11 mouse cellular contexts compared by ENCODE assay signal in the genomic region with DNA sequence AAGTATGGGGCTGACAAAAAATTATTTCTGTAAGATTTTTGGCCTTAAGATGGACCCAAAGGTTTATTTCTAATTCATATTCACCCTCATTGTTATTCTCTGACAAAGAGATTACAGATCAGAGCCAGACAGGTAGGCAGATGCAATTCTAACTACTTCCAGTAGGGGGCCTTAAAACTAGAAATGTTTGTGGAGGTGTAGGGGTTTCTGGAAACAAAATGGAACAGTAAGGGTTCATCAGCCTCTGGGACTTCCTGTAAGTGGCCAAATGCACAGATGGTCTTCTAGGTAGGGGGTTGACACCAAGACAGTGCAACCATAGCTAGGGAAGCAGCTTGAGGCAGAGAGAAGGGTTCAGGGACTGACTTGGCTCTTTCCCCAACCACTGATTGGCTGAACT. TPM values are rescaled to one million over a fixed set of nuclear protein-coding genes. Genes with fewer than 3 reads are reported as not detected.
A peak's percentile ranks its signal among the peaks of the same experiment; 100 is the strongest.
DNase-seq lines count a peak whose midpoint lies in the region; ATAC-seq and TF ChIP-seq lines count a peak whose summit lies in the region.
"Had no signal": no experiment of that assay in that cellular context is flagged by ENCODE, and none has a peak within 500 bp of the region (broad histone marks: within the 10 kb centered on the region; RNA-seq: fewer than 3 reads in every experiment).

No protein-coding gene starts in this region.

- no peaks in the 10 kb centered on the region for H3K79me2 ChIP-seq in liver, adult 2 months (ENCODE audit: control insufficient read depth, insufficient read depth, low read length)

- DNase-seq in cerebellum, postnatal 14 days, result peak; percentile 30 to 67
- DNase-seq in liver, adult 2 months (ENCODE audit: extremely low read depth, low read depth, low spot score), result no peak
- no peak for DNase-seq in liver, embryonic 11.5 days (ENCODE audit: low spot score)
- no peak for DNase-seq in G1E (ENCODE audit: low spot score)
- DNase-seq in ovary, postnatal 36 days (ENCODE audit: low spot score), result no peak
- DNase-seq in gastrocnemius, adult 18-20 months (ENCODE audit: low spot score), result no peak
- DNase-seq: gastrocnemius, postnatal 25 days; heart, postnatal 4 days; kidney, postnatal 14 days had no signal

- no peak overlapping the region for H3K4me3 ChIP-seq in liver, adult 2 months (ENCODE audit: insufficient read depth, low read depth, low read length)
- no peak overlapping the region for H3K4me3 ChIP-seq in liver, embryonic 11.5 days (ENCODE audit: low read depth, low read length)
- H3K4me3 ChIP-seq in G1E (ENCODE audit: low read depth, low read length), result no peak overlapping the region

- no peak for TF ChIP-seq POLR2A in liver, adult 2 months (IDR thresholded peaks at IDR 0.05; ENCODE audit: extremely low read depth, insufficient read depth, low read length)

- H3K4me2 ChIP-seq in liver, embryonic 11.5 days, result no peak overlapping the region

- no peaks in the 10 kb centered on the region for H3K27me3 ChIP-seq in liver, adult 2 months (ENCODE audit: control insufficient read depth, insufficient read depth, low read length)
- no peaks in the 10 kb centered on the region for H3K27me3 ChIP-seq in liver, embryonic 11.5 days (replicated peaks; ENCODE audit: control insufficient read depth, insufficient read depth, low read length)
- H3K27me3 ChIP-seq in G1E (ENCODE audit: insufficient read depth, low read length), result no peaks in the 10 kb centered on the region

- no peak for ATAC-seq in cerebellum, adult (ENCODE audit: insufficient number of reproducible peaks, low FRiP score, low TSS enrichment)
- no peak for ATAC-seq in liver, embryonic 11.5 days (replicated peaks; ENCODE audit: low FRiP score)
- ATAC-seq in G1E (ENCODE audit: extremely low read depth, insufficient number of reproducible peaks, low FRiP score, poor library complexity, severe bottlenecking), result no peak
- peak; percentile 59 for ATAC-seq in megakaryocyte, adult 5-6 weeks (ENCODE audit: poor library complexity, severe bottlenecking)

- no peaks in the 10 kb centered on the region for H3K9me3 ChIP-seq in liver, embryonic 11.5 days (ENCODE audit: control insufficient read depth, low read length)
- no peaks in the 10 kb centered on the region for H3K9me3 ChIP-seq in G1E (replicated peaks)

- H3K4me1 ChIP-seq in liver, adult 2 months (ENCODE audit: control insufficient read depth, insufficient read depth, low read length), result no peaks in the 10 kb centered on the region
- H3K4me1 ChIP-seq in liver, embryonic 11.5 days (replicated peaks; ENCODE audit: control insufficient read depth, insufficient read depth, low read length), result no peaks in the 10 kb centered on the region
- H3K4me1 ChIP-seq in G1E (ENCODE audit: insufficient read depth, low read depth, low read length), result no peaks in the 10 kb centered on the region

- H3K9ac ChIP-seq in liver, adult 2 months (ENCODE audit: low read depth, low read length), result no peak overlapping the region
- H3K9ac ChIP-seq in liver, embryonic 11.5 days (ENCODE audit: low read depth, low read length), result no peak overlapping the region

- H3K27ac ChIP-seq in liver, adult 2 months (replicated peaks; ENCODE audit: insufficient read depth, low read depth, low read length), result no peak overlapping the region
- no peak overlapping the region for H3K27ac ChIP-seq in liver, embryonic 11.5 days (ENCODE audit: low read depth, low read length)

- H3K36me3 ChIP-seq in liver, adult 2 months (ENCODE audit: control insufficient read depth, insufficient read depth, low read length), result no peaks in the 10 kb centered on the region
- no peaks in the 10 kb centered on the region for H3K36me3 ChIP-seq in liver, embryonic 11.5 days (ENCODE audit: control insufficient read depth, insufficient read depth, low read length)
- no peaks in the 10 kb centered on the region for H3K36me3 ChIP-seq in G1E (replicated peaks)

- 0 out of 2 replicates have a peak, but pooled peaks have one; percentile 9 for TF ChIP-seq CTCF in liver, adult 2 months (IDR thresholded peaks at IDR 0.05; ENCODE audit: low read depth, low read length)
- peak; percentile 51; the same call in 1 of the 2 replicates for TF ChIP-seq CTCF in G1E (IDR thresholded peaks at IDR 0.05; ENCODE audit: low read depth, low read length)

RNA-seq across cellular contexts. Expression of a gene that starts 22.1 kb away (rescaled TPM):
- 96.9 and 112 TPM in 2 replicates for total RNA-seq in liver, adult 2 months (2014; rRNA removed)
- 47.7 and 49.9 TPM in 2 replicates for polyA plus RNA-seq in liver, adult 2 months (2012; rRNA removed)
- polyA plus RNA-seq in liver, embryonic 11.5 days (2014; fragmentation: Nextera tagmentation; extraction: Ambion mirVana), result 3.6 and 4.0 TPM in 2 replicates
- total RNA-seq in G1E (2014; fragmentation: Nextera tagmentation) (not detected in 2 replicates), G1E (2017) (0.11 TPM in 1 of 2 replicates, not detected in the other)
- not detected in 2 replicates for polyA plus RNA-seq in G1E (2012)
- not detected in 2 replicates for total RNA-seq in megakaryocyte, adult 5-6 weeks (2015)
- not detected in 2 replicates for total RNA-seq in megakaryocyte, adult 5-6 weeks (2017)
- under 1 TPM in 1 of 2 experiments, not detected in 1; 0.14 TPM for total RNA-seq in gastrocnemius, adult 18-20 months (2021)
- total RNA-seq: gastrocnemius, postnatal 25 days had no signal

Comparison
In these comparisons a context has a peak if more than half of its experiments do, and no peak if none do; other contexts are left out.
1. DNase-seq: peak in cerebellum, postnatal 14 days (2 of 2); none in liver, adult 2 months (single experiment), liver, embryonic 11.5 days (single experiment), G1E (single experiment), ovary, postnatal 36 days (single experiment) and gastrocnemius, adult 18-20 months (single experiment).
2. RNA of a gene that starts 22.1 kb away (total RNA-seq): 96.9 to 112 TPM in liver, adult 2 months; 0.14 TPM in gastrocnemius, adult 18-20 months, 0.11 TPM in G1E and not detected in megakaryocyte, adult 5-6 weeks; every median in the first group is over 10 times any median in the second.